ENCODE assay signal across 24 mouse cellular contexts in genomic region chr1:188639666-188640065, GRCm38 (mm10).
"Had no signal": no experiment of that assay in that cellular context is flagged by ENCODE, and none has a peak within 500 bp of the region (broad histone marks: within the 10 kb centered on the region; RNA-seq: fewer than 3 reads in every experiment).

No protein-coding gene starts in this region.

- H3K4me1 ChIP-seq: embryonic facial prominence, embryonic 10.5 days; embryonic facial prominence, embryonic 12.5 days; embryonic facial prominence, embryonic 13.5 days; embryonic facial prominence, embryonic 15.5 days; forebrain, embryonic 10.5 days; forebrain, embryonic 12.5 days; forebrain, embryonic 13.5 days; forebrain, embryonic 15.5 days had no signal

- H3K36me3 ChIP-seq: embryonic facial prominence, embryonic 10.5 days; embryonic facial prominence, embryonic 12.5 days; embryonic facial prominence, embryonic 13.5 days; embryonic facial prominence, embryonic 15.5 days; forebrain, embryonic 10.5 days; forebrain, embryonic 12.5 days; forebrain, embryonic 15.5 days; heart, embryonic 10.5 days had no signal

- H3K27ac ChIP-seq: embryonic facial prominence, embryonic 10.5 days; embryonic facial prominence, embryonic 12.5 days; embryonic facial prominence, embryonic 13.5 days; embryonic facial prominence, embryonic 15.5 days; forebrain, embryonic 10.5 days; forebrain, embryonic 12.5 days; forebrain, embryonic 13.5 days; forebrain, embryonic 15.5 days; gastrocnemius, adult 2 months; heart, embryonic 10.5 days had no signal

- DNase-seq: cerebellum, adult 9-10 months; cerebellum, adult 9-11 months; cerebellum, postnatal 10 days; cerebellum, postnatal 14 days; cerebellum, postnatal 25 days; cerebellum, postnatal 36 days; embryo, embryonic 11 days; forebrain, postnatal 0 days; gastrocnemius, adult 2 months; gastrocnemius, postnatal 10 days; gastrocnemius, postnatal 14 days; gastrocnemius, postnatal 25 days; gastrocnemius, postnatal 36 days; heart, adult 18-20 months had no signal

- H3K9ac ChIP-seq: embryonic facial prominence, embryonic 12.5 days; embryonic facial prominence, embryonic 13.5 days; embryonic facial prominence, embryonic 15.5 days; forebrain, embryonic 12.5 days; forebrain, embryonic 13.5 days; forebrain, embryonic 15.5 days; forebrain, postnatal 0 days had no signal

- H3K4me3 ChIP-seq: embryonic facial prominence, embryonic 10.5 days; embryonic facial prominence, embryonic 12.5 days; embryonic facial prominence, embryonic 13.5 days; embryonic facial prominence, embryonic 15.5 days; erythroblast, embryonic 14.5 days; forebrain, embryonic 10.5 days; forebrain, embryonic 12.5 days; forebrain, embryonic 13.5 days; forebrain, embryonic 15.5 days; gastrocnemius, adult 2 months; heart, embryonic 10.5 days had no signal

- H3K27me3 ChIP-seq: embryonic facial prominence, embryonic 12.5 days; embryonic facial prominence, embryonic 13.5 days; embryonic facial prominence, embryonic 15.5 days; forebrain, embryonic 12.5 days; forebrain, embryonic 13.5 days; forebrain, embryonic 15.5 days had no signal
